ENCODE assay signal across 11 mouse cellular contexts in the genomic region with DNA sequence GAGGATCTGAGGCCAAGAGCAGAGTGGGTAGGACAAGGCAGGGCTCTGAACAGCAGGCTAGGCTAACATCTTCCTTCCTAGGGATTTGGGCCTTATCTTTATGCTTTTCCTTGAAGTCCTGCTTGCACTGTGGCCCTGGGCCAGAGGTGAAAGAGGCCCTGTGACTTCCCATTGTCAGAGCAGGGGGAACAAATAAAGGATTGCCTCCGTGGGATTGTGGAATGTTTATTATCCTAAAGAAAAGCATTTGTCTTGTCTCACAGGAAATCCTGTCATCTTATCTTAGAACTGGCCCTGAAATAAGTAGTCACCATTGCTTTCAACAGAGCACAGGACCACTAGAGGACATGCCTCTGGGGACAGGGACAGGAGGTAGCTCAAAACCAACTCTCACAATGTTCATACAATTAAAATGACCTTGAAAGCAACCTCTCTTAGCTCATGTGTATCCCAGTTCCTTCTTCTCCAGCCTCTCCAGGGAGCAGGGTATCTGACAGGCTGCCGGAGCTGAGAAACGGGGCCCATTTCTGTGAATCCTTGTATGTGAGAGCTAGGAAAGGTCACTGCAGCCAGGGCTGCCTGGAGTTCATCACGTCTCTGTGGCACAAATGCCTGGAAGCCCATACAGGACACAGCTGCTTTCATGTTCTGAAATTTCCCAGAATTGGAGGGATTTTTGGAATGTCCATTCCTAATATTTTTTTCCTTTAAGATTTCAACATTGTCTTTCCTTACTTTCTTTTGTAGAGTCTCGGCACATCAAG. TPM values are rescaled to one million over a fixed set of nuclear protein-coding genes. Genes with fewer than 3 reads are reported as not detected.
DNase-seq lines count a peak whose midpoint lies in the region; ATAC-seq and TF ChIP-seq lines count a peak whose summit lies in the region.
"Had no signal": no experiment of that assay in that cellular context is flagged by ENCODE, and none has a peak within 500 bp of the region (broad histone marks: within the 10 kb centered on the region; RNA-seq: fewer than 3 reads in every experiment).

No protein-coding gene starts in this region.

- peak; percentile 28 for DNase-seq in adrenal gland, postnatal 25 days
- peak; percentile 97 for DNase-seq in heart, adult 11 months
- DNase-seq in kidney, adult 2 months, result peak; percentile 90
- peak; percentile 57 for DNase-seq in lung, embryonic 14.5 days
- no peak for DNase-seq in Muller cell, postnatal 12 days (ENCODE audit: inconsistent ontology term)
- DNase-seq in neural tube, embryonic 10.5 days (ENCODE audit: extremely low spot score, low spot score), result no peak
- DNase-seq: cerebellum, adult 18-20 months; right cerebral cortex, postnatal 25 days had no signal

- H3K9me3 ChIP-seq in lung, embryonic 14.5 days (ENCODE audit: low read depth, low read length), result no peaks in the 10 kb centered on the region
- no peaks in the 10 kb centered on the region for H3K9me3 ChIP-seq in forebrain, embryonic 15.5 days

- H3K4me1 ChIP-seq in kidney, adult 2 months (ENCODE audit: control insufficient read depth, insufficient read depth, low read length), result peaks cover 5% of the 10 kb centered on the region; the same call in 1 of the 2 replicates
- 0 out of 2 replicates have a peak, but pooled peaks cover 5% of the 10 kb centered on the region for H3K4me1 ChIP-seq in lung, embryonic 14.5 days (ENCODE audit: insufficient read depth)
- peaks cover 3% of the 10 kb centered on the region; the same call in 1 of the 2 replicates for H3K4me1 ChIP-seq in forebrain, embryonic 15.5 days

- peak; percentile 79 for ATAC-seq in lung, embryonic 14.5 days (ENCODE audit: insufficient read depth)
- no peak for ATAC-seq in forebrain, embryonic 15.5 days (replicated peaks)
- ATAC-seq in erythroblast, adult 5-6 weeks (replicated peaks; ENCODE audit: low FRiP score, poor library complexity, severe bottlenecking), result no peak
- ATAC-seq: Patski had no signal

- no peak overlapping the region for H3K4me2 ChIP-seq in lung, embryonic 14.5 days
- H3K4me2 ChIP-seq in forebrain, embryonic 15.5 days (replicated peaks), result no peak overlapping the region

- H3K4me3 ChIP-seq in kidney, adult 2 months (ENCODE audit: insufficient read depth, low read depth, low read length), result no peak overlapping the region
- no peak overlapping the region for H3K4me3 ChIP-seq in lung, embryonic 14.5 days (ENCODE audit: low read depth, low read length)
- no peak overlapping the region for H3K4me3 ChIP-seq in forebrain, embryonic 15.5 days

- peak overlapping the region; percentile 10 for H3K27ac ChIP-seq in kidney, adult 2 months (ENCODE audit: insufficient read depth, low read depth, low read length)
- H3K27ac ChIP-seq in lung, embryonic 14.5 days (ENCODE audit: low read depth), result no peak overlapping the region
- H3K27ac ChIP-seq in forebrain, embryonic 15.5 days (replicated peaks), result no peak overlapping the region

- no peak for TF ChIP-seq POLR2A in kidney, adult 2 months (IDR thresholded peaks at IDR 0.05; ENCODE audit: low read depth, low read length)

- no peak overlapping the region for H3K9ac ChIP-seq in lung, embryonic 14.5 days
- no peak overlapping the region for H3K9ac ChIP-seq in forebrain, embryonic 15.5 days (replicated peaks)

- H3K36me3 ChIP-seq in kidney, adult 2 months (ENCODE audit: control insufficient read depth, insufficient read depth, low read length), result no peaks in the 10 kb centered on the region
- no peaks in the 10 kb centered on the region for H3K36me3 ChIP-seq in lung, embryonic 14.5 days (ENCODE audit: insufficient read depth)
- H3K36me3 ChIP-seq in forebrain, embryonic 15.5 days, result no peaks in the 10 kb centered on the region

- WGBS in kidney, adult 2 months, result 63% methylated on average over 5 of the region's 5 CpGs
- WGBS in lung, embryonic 14.5 days, result 26% methylated on average over 5 of the region's 5 CpGs
- WGBS in forebrain, embryonic 15.5 days, result 56% methylated on average over 5 of the region's 5 CpGs

- no peaks in the 10 kb centered on the region for H3K27me3 ChIP-seq in kidney, adult 2 months (replicated peaks; ENCODE audit: control insufficient read depth, insufficient read depth, low read length)
- H3K27me3 ChIP-seq in lung, embryonic 14.5 days (ENCODE audit: insufficient read depth, low read length), result no peaks in the 10 kb centered on the region
- H3K27me3 ChIP-seq in forebrain, embryonic 15.5 days, result no peaks in the 10 kb centered on the region
- H3K27me3 ChIP-seq: Patski had no signal

- TF ChIP-seq CTCF in kidney, adult 2 months (conservative IDR thresholded peaks at IDR 0.05; ENCODE audit: insufficient read depth, insufficient read length, low read depth, low read length), result no peak
- no peak for TF ChIP-seq CTCF in lung, embryonic 14.5 days (IDR thresholded peaks at IDR 0.05; ENCODE audit: low read depth)

RNA-seq across cellular contexts. Expression of gene Rdx, which starts 19.5 kb away (rescaled TPM):
- total RNA-seq in adrenal gland, postnatal 25 days (2021), result 126 and 139 TPM in 2 replicates
- 25.5 and 39.2 TPM in 2 replicates for polyA plus RNA-seq in kidney, adult 2 months (2012; rRNA removed)
- polyA plus RNA-seq in lung, embryonic 14.5 days (2014; fragmentation: Nextera tagmentation; extraction: Ambion mirVana), result 168 and 174 TPM in 2 replicates
- 105 and 108 TPM in 2 replicates for polyA plus RNA-seq in forebrain, embryonic 15.5 days (2015; fragmentation: Nextera tagmentation; extraction: Ambion mirVana)
- 29.4 and 31.1 TPM in 2 replicates for total RNA-seq in erythroblast, adult 5-6 weeks (2015; ENCODE audit: low replicate concordance)
- total RNA-seq in erythroblast, adult 5-6 weeks (2017; ENCODE audit: low replicate concordance), result 39.3 and 52.5 TPM in 2 replicates

Comparison
In these comparisons a context has a peak if more than half of its experiments do, and no peak if none do; other contexts are left out.
1. DNase-seq: peak in adrenal gland, postnatal 25 days (single experiment), heart, adult 11 months (single experiment), kidney, adult 2 months (single experiment) and lung, embryonic 14.5 days (single experiment); none in Muller cell, postnatal 12 days (single experiment) and neural tube, embryonic 10.5 days (single experiment).